Mouse (Mus musculus) lung, adult 2 months (tissue): ENCODE measurements around the gene Slc6a13.

ENCODE experiments used
- CTCF ChIP-seq: fragments of 200-500 bp; IDR thresholded peaks from 2 replicates; pipeline ENCODE4 v1.5.1; 2011; ENCODE audit warnings: mild to moderate bottlenecking, low read length, control low read depth; ENCODE audit not compliant: insufficient read depth
- POLR2A ChIP-seq: fragments of 200-500 bp; IDR thresholded peaks from 2 replicates; pipeline ENCODE4 v1.6.1; 2011; ENCODE audit warnings: low read depth, mild to moderate bottlenecking, control low read depth, low read length, borderline replicate concordance; ENCODE audit errors: extremely low read depth

DNA sequence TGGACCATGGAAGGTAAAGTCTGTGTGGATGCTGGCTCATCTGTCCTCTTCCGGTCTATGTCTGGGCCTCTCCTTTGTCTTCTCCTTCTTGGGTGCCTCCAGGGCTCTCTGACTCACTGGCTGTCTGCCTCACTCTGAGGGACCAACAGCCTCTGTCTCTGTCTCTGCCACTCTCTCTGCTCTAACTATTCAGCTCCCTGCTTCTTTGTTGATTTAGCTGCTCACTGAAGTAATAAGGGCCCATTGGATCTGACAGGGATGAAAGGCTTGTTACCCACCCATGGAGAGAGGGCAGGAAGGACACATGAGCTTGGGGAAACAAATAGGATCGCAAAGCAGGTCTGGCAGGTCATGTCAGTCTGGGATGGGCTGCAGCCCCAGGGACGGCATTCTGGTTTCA is 67.1 kb downstream of the Slc6a13 start:
- TF ChIP-seq CTCF: no peak
- TF ChIP-seq POLR2A: no peak
